Mouse (Mus musculus) ES-E14 (cell line): ENCODE results near the gene Ryk. TPM values are rescaled to one million over a fixed set of nuclear protein-coding genes. Genes with fewer than 3 reads are reported as not detected.

Experiments used
- DNase-seq: peaks from one replicate; pipeline ENCODE4 v3.0.0-alpha.2; 2013; ENCODE audit warnings: low read depth, low spot score
- H3K27ac ChIP-seq: 2 replicates; pipeline ENCODE4 v1.5.1; 2012; ENCODE audit warnings: low read depth, mild to moderate bottlenecking, low read length, moderate library complexity, mixed read lengths; ENCODE audit not compliant: poor library complexity, insufficient read depth, severe bottlenecking
- H3K36me3 ChIP-seq: 2 replicates; pipeline ENCODE4 v1.6.1; 2012; ENCODE audit warnings: mild to moderate bottlenecking, low read length, moderate library complexity, mixed read lengths; ENCODE audit not compliant: control insufficient read depth, poor library complexity, insufficient read depth, severe bottlenecking
- H3K4me1 ChIP-seq, 2 experiments: fragments of 150-350 bp in 1 of 2; sonication (generic) in 1 of 2; 2 replicates each; pipeline ENCODE4 v1.6.1; 2012; ENCODE audit warnings: low read length in 2 of 2, mild to moderate bottlenecking in 1 of 2, mixed read lengths in 1 of 2; ENCODE audit not compliant: control insufficient read depth in 2 of 2, insufficient read depth in 2 of 2, poor library complexity in 1 of 2
- H3K4me3 ChIP-seq, 2 experiments: fragments of 150-350 bp in 1 of 2; sonication (generic) in 1 of 2; 2 replicates each; pipeline ENCODE4 v1.5.1; 2012; ENCODE audit warnings: low read length in 2 of 2, low read depth in 1 of 2, mild to moderate bottlenecking in 1 of 2, mixed read lengths in 1 of 2; ENCODE audit not compliant: insufficient read depth in 1 of 2, poor library complexity in 1 of 2, severe bottlenecking in 1 of 2
- H3K9ac ChIP-seq: 2 replicates; pipeline ENCODE4 v1.6.1; 2012; ENCODE audit warnings: low read depth, mild to moderate bottlenecking, low read length, mixed read lengths; ENCODE audit not compliant: poor library complexity, insufficient read depth, severe bottlenecking
- H3K9me3 ChIP-seq: fragments of 150-350 bp; sonication (generic); 2 replicates; pipeline ENCODE4 v1.6.1; 2012; ENCODE audit warnings: low read depth, mild to moderate bottlenecking, low read length; ENCODE audit not compliant: control insufficient read depth, insufficient read depth
- CHD2 ChIP-seq: IDR thresholded peaks from 2 replicates; pipeline ENCODE4 v1.6.1; 2014; ENCODE audit warnings: mild to moderate bottlenecking, low read depth, low read length, inconsistent platforms
- HCFC1 ChIP-seq: IDR thresholded peaks from 2 replicates; pipeline ENCODE4 v1.6.1; 2012; ENCODE audit warnings: low read length, inconsistent platforms, borderline replicate concordance; ENCODE audit not compliant: insufficient read depth
- MAFK ChIP-seq: IDR thresholded peaks from 2 replicates; pipeline ENCODE4 v1.6.1; 2014; ENCODE audit warnings: mild to moderate bottlenecking, low read depth, low read length, inconsistent platforms; ENCODE audit not compliant: insufficient read depth
- ZC3H11A ChIP-seq: IDR thresholded peaks from 2 replicates; pipeline ENCODE4 v1.6.1; 2012; ENCODE audit warnings: low read depth, mild to moderate bottlenecking, inconsistent platforms, low read length, borderline replicate concordance
- ZNF384 ChIP-seq: IDR thresholded peaks from 2 replicates; pipeline ENCODE4 v1.6.1; 2012; ENCODE audit warnings: low read depth, low read length, inconsistent platforms
- in situ Hi-C, 2 experiments: fragments of 600-800 bp; cut with MboI; formaldehyde crosslinking; loops; one replicate each; pipeline ENCODE4 v1.15.1; 2025; ENCODE audit warnings: low sequenced_read_pairs in 2 of 2, inconsistent platforms in 1 of 2; ENCODE audit not compliant: unreplicated experiment in 2 of 2
- total RNA-seq: library from RNA; depleted of rRNA; stranded (reverse); fragments of 300-350 nt; gene quantifications from 2 replicates; pipeline ENCODE4 v1.2.3, GENCODE M21; 2012

Gene Ryk
- total RNA-seq, 1 experiment: 72.0 TPM

DNA sequence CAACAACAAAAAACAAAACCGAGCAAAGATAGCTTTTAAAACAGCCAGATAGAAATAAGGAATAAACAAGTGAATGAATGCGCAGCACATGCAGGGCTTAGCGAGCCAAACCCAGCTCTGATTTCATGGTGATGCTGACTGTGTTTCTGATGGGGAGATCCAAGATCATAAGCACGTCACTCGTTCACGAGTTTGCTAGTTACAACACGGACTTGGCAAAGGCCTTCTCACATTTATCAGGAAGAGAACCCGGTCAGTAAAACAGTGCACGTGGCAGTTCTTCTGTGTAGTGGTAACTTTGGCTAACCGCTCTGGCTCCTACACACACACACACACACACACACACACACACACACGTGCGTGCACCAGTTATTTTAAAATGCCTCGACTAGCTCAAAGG is 87.1 kb downstream of the Ryk start:
- TF ChIP-seq MAFK (no peak), ZNF384 (no peak), CHD2 (no peak), ZC3H11A (no peak), HCFC1 (no peak)
- H3K9me3 ChIP-seq: no peaks in the 10 kb centered on the region
- in situ Hi-C loops: no loop called here
- no peaks in the 10 kb centered on the region for H3K36me3 ChIP-seq
- H3K27ac ChIP-seq: no peak overlapping the region
- no peak overlapping the region for H3K9ac ChIP-seq
- no peak for DNase-seq
- peaks cover 0 to 4% of the 10 kb centered on the region in 2 experiments; a peak in 2 of 4 replicates for H3K4me1 ChIP-seq
- H3K4me3 ChIP-seq: no peak overlapping the region

DNA sequence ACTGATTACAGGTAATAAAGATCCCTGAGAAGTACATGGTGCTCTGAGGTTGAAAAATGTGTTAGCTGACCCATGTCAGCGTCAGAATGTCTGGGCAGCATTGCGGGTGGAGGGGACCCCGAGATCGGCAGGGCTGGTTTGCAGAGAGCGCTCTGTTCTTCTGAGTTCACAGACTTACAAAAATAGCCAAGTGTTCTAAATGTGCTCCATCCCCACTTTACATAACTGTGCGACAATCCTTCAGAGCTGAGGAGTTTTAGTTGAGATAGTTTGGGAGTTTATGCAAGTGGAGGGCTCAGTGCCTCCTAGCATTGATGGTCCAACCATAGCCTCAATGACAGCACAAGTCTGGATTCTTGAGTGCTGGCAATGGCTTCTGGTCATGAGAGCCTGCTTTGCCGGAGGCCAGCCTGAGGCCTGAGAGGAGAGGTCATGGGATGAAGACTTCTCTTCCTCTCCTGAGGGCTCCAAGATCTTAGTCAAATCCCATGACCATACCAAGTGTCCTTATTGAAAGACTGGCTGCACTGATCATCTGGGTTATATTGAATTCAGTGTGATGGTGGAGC is 88.2 kb downstream of the Ryk start:
- Histone ChIP-seq H3K4me3 (no peak overlapping the region), H3K4me1 (peaks cover 0 to 4% of the 10 kb centered on the region in 2 experiments; a peak in 2 of 4 replicates), H3K27ac (no peak overlapping the region), H3K9me3 (no peaks in the 10 kb centered on the region), H3K36me3 (no peaks in the 10 kb centered on the region), H3K9ac (no peak overlapping the region)
- in situ Hi-C loops: no loop called here
- no peak for DNase-seq
- no peak for TF ChIP-seq CHD2

DNA sequence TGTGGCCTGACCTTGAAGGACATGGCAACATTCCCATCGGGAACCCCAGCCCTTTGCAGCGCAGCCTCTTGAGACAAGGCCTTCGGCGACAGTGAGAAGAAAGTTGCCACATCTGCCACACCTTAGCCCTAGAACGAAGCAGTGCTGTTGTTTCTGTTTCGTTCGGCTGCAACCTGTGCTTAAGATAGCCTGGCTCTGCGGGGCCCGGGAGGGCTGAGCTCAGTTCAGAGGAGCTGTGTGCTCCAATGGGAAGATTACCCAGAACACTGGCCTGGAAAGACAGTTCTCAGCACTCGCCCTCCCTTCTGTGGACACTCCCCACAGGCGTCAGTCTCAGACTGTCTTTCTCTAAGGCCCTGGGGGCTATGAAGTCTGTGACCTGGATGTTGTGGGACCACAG is 89.1 kb downstream of the Ryk start:
- H3K27ac ChIP-seq: no peak overlapping the region
- H3K9me3 ChIP-seq: no peaks in the 10 kb centered on the region
- no peak for DNase-seq
- in situ Hi-C loops: no loop called here
- H3K4me1 ChIP-seq: peaks cover 0 to 4% of the 10 kb centered on the region in 2 experiments; a peak in 2 of 4 replicates
- no peak overlapping the region for H3K4me3 ChIP-seq
- H3K36me3 ChIP-seq: no peaks in the 10 kb centered on the region
- peak overlapping the region; percentile 26; the same call in 1 of the 2 replicates for H3K9ac ChIP-seq
- TF ChIP-seq HCFC1: no peak
- no peak for TF ChIP-seq MAFK
- TF ChIP-seq ZNF384: no peak
- no peak for TF ChIP-seq CHD2
- no peak for TF ChIP-seq ZC3H11A

DNA sequence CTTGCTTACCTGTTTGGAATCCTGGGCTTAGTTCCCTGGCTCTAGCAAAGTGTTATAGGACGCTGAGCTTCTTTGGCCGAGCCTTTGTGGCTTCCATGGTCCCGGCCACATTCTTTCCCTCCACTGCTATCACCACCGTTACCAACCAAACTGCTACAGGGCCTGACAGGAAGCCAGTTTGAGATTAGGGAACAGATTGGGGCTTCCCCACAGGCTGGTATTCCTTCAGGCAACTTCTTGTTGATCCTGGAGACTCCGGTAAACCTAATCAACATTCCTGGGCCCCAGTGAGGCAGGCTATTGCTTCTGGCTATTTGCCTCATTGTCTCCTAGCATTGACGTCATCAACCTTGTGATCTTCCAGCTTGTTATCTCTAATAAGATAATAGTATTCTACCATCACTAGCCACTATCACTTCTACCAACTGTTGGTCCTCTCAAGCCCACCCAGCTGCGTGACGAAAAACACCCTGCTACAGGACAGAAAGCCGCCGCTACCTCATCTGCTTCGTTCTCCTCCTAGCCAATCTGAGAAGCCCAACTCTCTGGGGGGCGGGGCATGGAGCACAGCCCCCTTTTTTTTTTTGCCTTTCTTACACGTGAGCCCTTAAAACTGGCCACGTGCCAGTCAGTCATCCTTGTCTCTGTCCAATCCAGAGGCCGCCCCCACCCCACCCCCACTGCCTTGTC is 90.1 kb downstream of the Ryk start:
- no peaks in the 10 kb centered on the region for H3K36me3 ChIP-seq
- in situ Hi-C loops: no loop called here
- H3K9me3 ChIP-seq: no peaks in the 10 kb centered on the region
- H3K4me1 ChIP-seq: peaks cover 0 to 4% of the 10 kb centered on the region in 2 experiments; a peak in 2 of 4 replicates
- peak overlapping the region in 1 of 2 experiments; percentile 11; a peak in 2 of 4 replicates for H3K4me3 ChIP-seq
- H3K27ac ChIP-seq: no peak overlapping the region
- no peak for DNase-seq
- no peak overlapping the region for H3K9ac ChIP-seq
- TF ChIP-seq ZNF384: peak; percentile 90
- TF ChIP-seq CHD2: no peak
- no peak for TF ChIP-seq HCFC1
- TF ChIP-seq MAFK: no peak
- TF ChIP-seq ZC3H11A: no peak

DNA sequence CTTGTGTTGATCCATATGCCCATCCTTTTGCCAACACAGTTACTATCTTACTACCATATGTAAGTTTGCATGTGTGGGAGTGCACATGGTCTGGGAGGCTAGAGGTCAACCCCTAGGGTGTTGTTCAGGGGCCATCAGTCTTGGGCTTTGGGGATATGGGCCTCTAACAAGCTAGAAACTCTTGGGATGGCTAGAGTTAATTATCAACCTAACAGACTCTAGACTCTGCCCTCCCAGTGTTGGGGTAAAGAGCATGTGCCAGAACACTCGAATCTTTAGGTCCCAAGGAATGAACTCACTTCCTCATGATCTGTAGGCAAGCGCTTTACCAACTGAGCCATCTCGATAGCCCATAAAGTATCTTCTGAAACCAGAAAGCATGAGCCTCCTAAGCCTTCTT is 91.4 kb downstream of the Ryk start:
- H3K4me3 ChIP-seq: no peak overlapping the region
- peaks cover 0 to 4% of the 10 kb centered on the region in 2 experiments; a peak in 2 of 4 replicates for H3K4me1 ChIP-seq
- no peaks in the 10 kb centered on the region for H3K36me3 ChIP-seq
- H3K9ac ChIP-seq: no peak overlapping the region
- in situ Hi-C loops: no loop called here
- TF ChIP-seq MAFK (no peak), ZNF384 (no peak), HCFC1 (no peak), CHD2 (no peak), ZC3H11A (no peak)
- H3K9me3 ChIP-seq: no peaks in the 10 kb centered on the region
- H3K27ac ChIP-seq: no peak overlapping the region
- DNase-seq: no peak
